ENCODE assay signal across 8 mouse cellular contexts in the genomic region with DNA sequence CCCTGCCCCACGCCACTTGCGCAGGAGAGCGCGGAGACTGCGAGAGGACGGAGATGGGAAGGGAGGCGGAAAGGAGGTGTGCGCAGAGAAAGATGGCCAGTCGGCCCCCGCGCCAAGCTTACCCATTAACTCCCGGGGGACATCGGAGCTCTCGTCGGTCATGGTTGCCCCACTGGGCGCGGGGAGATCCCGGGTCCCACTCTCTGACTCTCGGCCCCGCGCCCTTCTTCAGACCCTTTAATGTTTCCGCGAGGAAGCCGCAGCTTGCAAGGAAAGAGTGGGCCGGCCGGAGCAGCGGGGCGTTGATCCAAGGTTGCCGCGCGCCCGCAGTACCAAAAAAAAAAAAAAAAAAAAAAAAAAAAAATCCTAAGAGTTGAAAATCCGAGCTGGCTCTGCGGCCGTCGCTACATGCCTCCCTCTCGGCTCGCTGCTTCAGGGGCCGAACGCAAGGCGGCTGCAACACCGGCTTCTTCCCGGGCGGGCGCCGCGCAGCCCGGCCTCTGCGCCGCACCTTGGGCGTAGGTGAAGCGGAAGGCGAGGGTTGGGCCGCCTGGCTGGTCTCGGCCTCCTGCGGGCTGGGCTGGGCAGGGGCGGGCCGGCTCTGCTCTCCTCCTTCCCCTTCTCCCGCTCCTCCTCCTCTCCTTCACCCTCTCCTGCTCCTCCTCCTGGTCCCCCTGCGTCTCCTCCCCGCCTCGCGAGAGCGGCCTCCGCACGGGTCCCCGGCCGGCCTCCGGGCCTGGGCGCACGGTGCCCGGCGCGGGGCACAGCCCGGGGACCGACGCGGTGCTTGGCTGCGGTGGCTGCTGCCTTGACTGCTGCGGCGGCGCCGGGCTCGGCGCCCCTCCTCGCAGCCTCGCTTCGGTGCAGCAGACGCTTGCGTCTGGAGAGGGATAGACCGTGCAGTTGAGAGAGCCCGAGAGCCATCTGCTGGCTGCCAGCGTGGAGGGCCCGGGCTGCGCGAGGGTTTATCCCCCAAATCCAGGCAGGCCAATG. TPM values are rescaled to one million over a fixed set of nuclear protein-coding genes. Genes with fewer than 3 reads are reported as not detected.
DNase-seq lines count a peak whose midpoint lies in the region; ATAC-seq and TF ChIP-seq lines count a peak whose summit lies in the region.

TSS of gene Carmil1 (minus strand) at position 357 of the 993 bp plus-strand sequence.

- H3K4me1 ChIP-seq in MEL (ENCODE audit: control insufficient read depth in 1 of 2, insufficient read depth in 2 of 2, low read length in 2 of 2): no peaks in the 10 kb centered on the region
- peaks cover 3% of the 10 kb centered on the region; the same call in 1 of the 2 replicates for H3K4me1 ChIP-seq in hindbrain, embryonic 11.5 days (replicated peaks; ENCODE audit: control insufficient read depth, insufficient read depth, low read length)

- peaks cover 0 to 2% of the 10 kb centered on the region in 2 experiments; a peak in 1 of 4 replicates for H3K27me3 ChIP-seq in MEL (ENCODE audit: control insufficient read depth in 1 of 2, insufficient read depth in 2 of 2, low read length in 2 of 2)
- H3K27me3 ChIP-seq in hindbrain, embryonic 11.5 days (ENCODE audit: control insufficient read depth, insufficient read depth, low read length): 0 out of 2 replicates have a peak, but pooled peaks cover 2% of the 10 kb centered on the region

- peak within 1 kb of the TSS; percentile 92 for H3K4me2 ChIP-seq in hindbrain, embryonic 11.5 days (replicated peaks; ENCODE audit: low read depth, low read length)

- H3K9ac ChIP-seq in MEL (ENCODE audit: control insufficient read depth, low read depth, low read length, poor library complexity, severe bottlenecking): peak within 1 kb of the TSS; percentile 81
- H3K9ac ChIP-seq in hindbrain, embryonic 11.5 days (ENCODE audit: low read depth, low read length): peak within 1 kb of the TSS; percentile 72

- TF ChIP-seq CTCF in MEL (IDR thresholded peaks at IDR 0.05 in 2 of 3, conservative IDR thresholded peaks at IDR 0.05 in 1 of 3; ENCODE audit: control insufficient read depth in 1 of 3, insufficient read depth in 1 of 3, low read depth in 2 of 3, low read length in 3 of 3, poor library complexity in 1 of 3, severe bottlenecking in 1 of 3): peak in 2 of 3 experiments; percentile 30 to 53; a peak in 4 of 6 replicates

- peak within 1 kb of the TSS; percentile 60 for H3K4me3 ChIP-seq in MEL (ENCODE audit: control insufficient read depth in 1 of 2, insufficient read depth in 1 of 2, low read depth in 2 of 2, low read length in 2 of 2)
- H3K4me3 ChIP-seq in hindbrain, embryonic 11.5 days (ENCODE audit: low read depth, low read length): peak within 1 kb of the TSS; percentile 70

- DNase-seq in MEL (ENCODE audit: low read depth, low spot score): peak; percentile 74
- peak; percentile 88 for DNase-seq in cerebellum, adult 8-10 months
- DNase-seq in frontal cortex, postnatal 10 days (ENCODE audit: low spot score in 2 of 2): peak; percentile 76 to 86
- DNase-seq in hindbrain, embryonic 11.5 days (ENCODE audit: low spot score): peak; percentile 87
- peak; percentile 89 to 91 for DNase-seq in layer of hippocampus, postnatal 14 days (ENCODE audit: low spot score in 2 of 2)
- peak; percentile 90 for DNase-seq in lung, postnatal 10 days
- peak; percentile 54 for DNase-seq in retina, adult 2 months (ENCODE audit: low read depth, low spot score)
- peak; percentile 75 for DNase-seq in thymus, postnatal 25 days

- no peak for TF ChIP-seq EP300 in MEL (IDR thresholded peaks at IDR 0.05; ENCODE audit: low read depth in 1 of 2, low read length in 2 of 2)

- TF ChIP-seq RAD21 in MEL (IDR thresholded peaks at IDR 0.05; ENCODE audit: low read depth, low read length): peak; percentile 29

- TF ChIP-seq POLR2A in MEL (IDR thresholded peaks at IDR 0.05; ENCODE audit: control insufficient read depth in 1 of 2, insufficient read depth in 1 of 2, low read depth in 1 of 2, low read length in 2 of 2, poor library complexity in 1 of 2): peak in 1 of 2 experiments; percentile 49; a peak in 1 of 4 replicates

- H3K36me3 ChIP-seq in MEL (ENCODE audit: control insufficient read depth in 1 of 2, insufficient read depth in 2 of 2, low read length in 2 of 2): no peaks in the 10 kb centered on the region
- H3K36me3 ChIP-seq in hindbrain, embryonic 11.5 days (ENCODE audit: control insufficient read depth, insufficient read depth, low read length): no peaks in the 10 kb centered on the region

- no peaks in the 10 kb centered on the region for H3K9me3 ChIP-seq in MEL (replicated peaks; ENCODE audit: insufficient read depth, low read length)
- no peaks in the 10 kb centered on the region for H3K9me3 ChIP-seq in hindbrain, embryonic 11.5 days (ENCODE audit: control insufficient read depth, low read length)

- peak; percentile 97 for ATAC-seq in hindbrain, embryonic 11.5 days (ENCODE audit: low FRiP score)

- H3K27ac ChIP-seq in MEL (ENCODE audit: control insufficient read depth, low read depth, low read length): no peak within 1 kb of the TSS
- H3K27ac ChIP-seq in hindbrain, embryonic 11.5 days (ENCODE audit: low read depth, low read length): peak within 1 kb of the TSS; percentile 85

- 0% methylated on average over 80 of the region's 96 CpGs for WGBS in hindbrain, embryonic 11.5 days

- H3K79me2 ChIP-seq in MEL (ENCODE audit: control insufficient read depth, insufficient read depth, low read length, poor library complexity): no peaks in the 10 kb centered on the region

TF ChIP-seq in MEL, 35 proteins besides CTCF, POLR2A, EP300 and RAD21:
- TF ChIP-seq JUND (IDR thresholded peaks at IDR 0.05; ENCODE audit: low read depth, low read length) (no peak), ZC3H11A (IDR thresholded peaks at IDR 0.05; ENCODE audit: low read depth, low read length) (no peak), TCF12 (IDR thresholded peaks at IDR 0.05; ENCODE audit: low read depth, low read length) (no peak), USF2 (IDR thresholded peaks at IDR 0.05; ENCODE audit: borderline replicate concordance in 1 of 2, insufficient read depth in 1 of 2, low read depth in 1 of 2, low read length in 2 of 2) (no peak), POLR2AphosphoS2 (IDR thresholded peaks at IDR 0.05; ENCODE audit: low read length) (no peak), ZNF384 (IDR thresholded peaks at IDR 0.05; ENCODE audit: low read depth, low read length) (peak; percentile 65), NELFE (IDR thresholded peaks at IDR 0.05; ENCODE audit: low read depth, low read length) (0 out of 2 replicates have a peak, but pooled peaks have one; percentile 23), HCFC1 (IDR thresholded peaks at IDR 0.05; ENCODE audit: low read depth, low read length) (no peak), ETS1 (IDR thresholded peaks at IDR 0.05; ENCODE audit: low read depth, low read length) (no peak), CHD2 (IDR thresholded peaks at IDR 0.05; ENCODE audit: low read length) (no peak), MAFK (IDR thresholded peaks at IDR 0.05; ENCODE audit: borderline replicate concordance, low read depth, low read length) (no peak), USF1 (IDR thresholded peaks at IDR 0.05; ENCODE audit: low read depth, low read length) (no peak), UBTF (IDR thresholded peaks at IDR 0.05; ENCODE audit: borderline replicate concordance, insufficient read depth, low read depth, low read length) (no peak), RCOR1 (IDR thresholded peaks at IDR 0.05; ENCODE audit: low read depth, low read length) (no peak), BHLHE40 (IDR thresholded peaks at IDR 0.05; ENCODE audit: borderline replicate concordance, low read depth, low read length) (no peak), ZMIZ1 (IDR thresholded peaks at IDR 0.05; ENCODE audit: low read depth, low read length) (no peak), GATA1 (IDR thresholded peaks at IDR 0.05; ENCODE audit: low read depth, low read length) (no peak), TAL1 (IDR thresholded peaks at IDR 0.05; ENCODE audit: low read length) (no peak), CHD1 (IDR thresholded peaks at IDR 0.05; ENCODE audit: low read depth, low read length) (no peak), KAT2A (conservative IDR thresholded peaks at IDR 0.05; ENCODE audit: low read depth, low read length) (no peak), SMC3 (IDR thresholded peaks at IDR 0.05; ENCODE audit: low read depth, low read length) (peak; percentile 49), TBP (IDR thresholded peaks at IDR 0.05; ENCODE audit: low read depth, low read length) (no peak), NRF1 (IDR thresholded peaks at IDR 0.05; ENCODE audit: insufficient read depth, low read depth, low read length, poor library complexity, severe bottlenecking) (no peak), SIN3A (IDR thresholded peaks at IDR 0.05; ENCODE audit: low read length) (no peak), POLR2AphosphoS5 (IDR thresholded peaks at IDR 0.05; ENCODE audit: borderline replicate concordance, low read depth, low read length) (no peak), MYB (IDR thresholded peaks at IDR 0.05; ENCODE audit: low read depth, low read length) (no peak)

RNA-seq across cellular contexts. Expression of gene Carmil1, which starts in this region (rescaled TPM):
- 0.07 and 0.15 TPM in 2 replicates for total RNA-seq in MEL (2012; rRNA removed)
- polyA plus RNA-seq in MEL (2012; ENCODE audit: insufficient read depth in 1 of 2, insufficient read length in 2 of 2, low read depth in 1 of 2, low replicate concordance in 2 of 2, missing spikeins in 1 of 2): 1 to 10 TPM in 1 of 2 experiments, not detected in 1; 1.2 TPM
- polyA plus RNA-seq in hindbrain, embryonic 11.5 days (2014; fragmentation: Nextera tagmentation; extraction: Ambion mirVana): 18.3 and 20.0 TPM in 2 replicates
- total RNA-seq in layer of hippocampus, postnatal 14 days (2021): 10 to 100 TPM; 49.3 to 52.8 TPM

Comparison
In these comparisons a context has a peak if more than half of its experiments do, and no peak if none do; other contexts are left out.
1. RNA of gene Carmil1 (total RNA-seq): 49.3 to 52.8 TPM in layer of hippocampus, postnatal 14 days; 0.07 to 0.15 TPM in MEL; every median in the first group is over 10 times any median in the second.
2. Peak in every context shown above with its lines, with median percentiles within 50 percentile points of each other: DNase-seq.